In genomic region chr17:81193230-81193871, GRCm38 (mm10) we compare ENCODE assay signal across 8 mouse cellular contexts.
DNase-seq lines count a peak whose midpoint lies in the region; ATAC-seq and TF ChIP-seq lines count a peak whose summit lies in the region.

No protein-coding gene starts in this region.

- ATAC-seq in Patski, result no peak

- POLR2A ChIA-PET in Patski (lab: Charles Lee), result no interaction called here

- DNase-seq in A20 (ENCODE audit: low read depth, low spot score) (peak; percentile 15), Patski (ENCODE audit: low read depth, low spot score) (no peak)
- DNase-seq in cerebellum, postnatal 25 days, result peak; percentile 75 to 88
- DNase-seq in frontal cortex, postnatal 25 days (ENCODE audit: low spot score in 2 of 2), result peak; percentile 65 to 66
- peak; percentile 14 for DNase-seq in large intestine, adult 2 months (ENCODE audit: low read depth, low spot score)
- DNase-seq in lung, adult 18-20 months, result peak; percentile 33 to 40
- peak; percentile 33 for DNase-seq in retina, adult 2 months (ENCODE audit: low read depth, low spot score)
- DNase-seq in urinary bladder, postnatal 14 days (ENCODE audit: low spot score), result peak; percentile 76

- peak; percentile 72 for TF ChIP-seq CTCF in Patski (IDR thresholded peaks at IDR 0.05)

- in situ Hi-C loops in Patski (cut with MboI; ENCODE audit: low pct_unique_long_range_greater_than_20kb), result loop anchor here (5.0 to 25.0 kb wide), 3 partner anchors 594 to 1809 kb away; no protein-coding TSS in a partner anchor

- CTCF ChIA-PET in Patski (lab: Charles Lee), result interaction anchor here (1.5 kb wide), 1 partner anchor 1811 kb away, joined by 4 read pairs; no protein-coding TSS in a partner anchor

- H3K27me3 ChIP-seq in Patski, result peaks cover 16% of the 10 kb centered on the region

- 39% methylated on average over 8 of the region's 8 CpGs for WGBS in large intestine, adult 2 months
